ENCODE assay signal across 15 mouse cellular contexts in genomic region chr10:40998799-40999198, GRCm38 (mm10).
A peak's percentile ranks its signal among the peaks of the same experiment; 100 is the strongest.
DNase-seq lines count a peak whose midpoint lies in the region; ATAC-seq and TF ChIP-seq lines count a peak whose summit lies in the region.
"Had no signal": no experiment of that assay in that cellular context is flagged by ENCODE, and none has a peak within 500 bp of the region (broad histone marks: within the 10 kb centered on the region; RNA-seq: fewer than 3 reads in every experiment).

No protein-coding gene starts in this region.

- H3K9me3 ChIP-seq in forebrain, embryonic 12.5 days: no peaks in the 10 kb centered on the region
- H3K9me3 ChIP-seq in forebrain, postnatal 0 days (ENCODE audit: low read length): no peaks in the 10 kb centered on the region
- H3K9me3 ChIP-seq in midbrain, embryonic 15.5 days: no peaks in the 10 kb centered on the region
- H3K9me3 ChIP-seq: intestine, embryonic 15.5 days; limb, embryonic 12.5 days; liver, embryonic 13.5 days; lung, embryonic 15.5 days; stomach, embryonic 15.5 days had no signal

- 81% methylated on average over 11 of the region's 11 CpGs for WGBS in forebrain, embryonic 12.5 days
- 78% methylated on average over 11 of the region's 11 CpGs for WGBS in forebrain, postnatal 0 days
- 57% methylated on average over 11 of the region's 11 CpGs for WGBS in midbrain, embryonic 15.5 days

- no peaks in the 10 kb centered on the region for H3K27me3 ChIP-seq in forebrain, embryonic 12.5 days
- no peaks in the 10 kb centered on the region for H3K27me3 ChIP-seq in forebrain, postnatal 0 days (ENCODE audit: insufficient read depth, low read length)
- no peaks in the 10 kb centered on the region for H3K27me3 ChIP-seq in midbrain, embryonic 15.5 days (replicated peaks)
- H3K27me3 ChIP-seq: intestine, embryonic 15.5 days; limb, embryonic 12.5 days; lung, embryonic 15.5 days; stomach, embryonic 15.5 days had no signal

- H3K4me1 ChIP-seq in forebrain, embryonic 12.5 days: peaks cover 16% of the 10 kb centered on the region
- H3K4me1 ChIP-seq in forebrain, postnatal 0 days (ENCODE audit: insufficient read depth): no peaks in the 10 kb centered on the region
- peaks cover 14% of the 10 kb centered on the region; the same call in 1 of the 2 replicates for H3K4me1 ChIP-seq in midbrain, embryonic 15.5 days
- H3K4me1 ChIP-seq: intestine, embryonic 15.5 days; limb, embryonic 12.5 days; liver, embryonic 13.5 days; lung, embryonic 15.5 days; stomach, embryonic 15.5 days had no signal

- H3K9ac ChIP-seq in forebrain, embryonic 12.5 days: no peak overlapping the region
- no peak overlapping the region for H3K9ac ChIP-seq in forebrain, postnatal 0 days
- no peak overlapping the region for H3K9ac ChIP-seq in midbrain, embryonic 15.5 days
- H3K9ac ChIP-seq: intestine, embryonic 15.5 days; limb, embryonic 12.5 days; liver, embryonic 13.5 days; lung, embryonic 15.5 days; stomach, embryonic 15.5 days had no signal

- peak; percentile 53 for ATAC-seq in forebrain, embryonic 12.5 days (ENCODE audit: low FRiP score)
- ATAC-seq in forebrain, postnatal 0 days: no peak
- peak; percentile 49 for ATAC-seq in midbrain, embryonic 15.5 days (replicated peaks)
- ATAC-seq: intestine, embryonic 15.5 days had no signal

- DNase-seq in forebrain, postnatal 0 days: no peak
- peak; percentile 25 for DNase-seq in testis, postnatal 10 days (ENCODE audit: low spot score)
- DNase-seq in testis, postnatal 14 days (ENCODE audit: low spot score): no peak
- no peak for DNase-seq in cerebellum, adult 9-11 months
- DNase-seq in heart, adult 8-10 months (ENCODE audit: low spot score): no peak
- no peak for DNase-seq in cerebellum, adult 8-10 months
- DNase-seq: liver, embryonic 13.5 days; thymus, postnatal 14 days had no signal

- peak overlapping the region; percentile 61 for H3K27ac ChIP-seq in forebrain, embryonic 12.5 days
- no peak overlapping the region for H3K27ac ChIP-seq in forebrain, postnatal 0 days (ENCODE audit: low read depth, low read length)
- peak overlapping the region; percentile 70 for H3K27ac ChIP-seq in midbrain, embryonic 15.5 days
- H3K27ac ChIP-seq: intestine, embryonic 15.5 days; limb, embryonic 12.5 days; liver, embryonic 13.5 days; lung, embryonic 15.5 days; macrophage; stomach, embryonic 15.5 days had no signal

- H3K4me3 ChIP-seq in forebrain, embryonic 12.5 days (replicated peaks): no peak overlapping the region
- no peak overlapping the region for H3K4me3 ChIP-seq in forebrain, postnatal 0 days (ENCODE audit: low read depth, low read length)
- no peak overlapping the region for H3K4me3 ChIP-seq in midbrain, embryonic 15.5 days
- H3K4me3 ChIP-seq: intestine, embryonic 15.5 days; limb, embryonic 12.5 days; liver, embryonic 13.5 days; lung, embryonic 15.5 days; stomach, embryonic 15.5 days had no signal

- no peak for TF ChIP-seq CTCF in forebrain, postnatal 0 days (IDR thresholded peaks at IDR 0.05; ENCODE audit: low read depth)

- H3K4me2 ChIP-seq in forebrain, embryonic 12.5 days: no peak overlapping the region
- no peak overlapping the region for H3K4me2 ChIP-seq in forebrain, postnatal 0 days (ENCODE audit: low read depth)
- H3K4me2 ChIP-seq in midbrain, embryonic 15.5 days: peak overlapping the region; percentile 17
- H3K4me2 ChIP-seq: intestine, embryonic 15.5 days; limb, embryonic 12.5 days; liver, embryonic 13.5 days; lung, embryonic 15.5 days; stomach, embryonic 15.5 days had no signal

- H3K36me3 ChIP-seq in forebrain, embryonic 12.5 days (replicated peaks): no peaks in the 10 kb centered on the region
- H3K36me3 ChIP-seq in forebrain, postnatal 0 days (ENCODE audit: insufficient read depth): no peaks in the 10 kb centered on the region
- H3K36me3 ChIP-seq in midbrain, embryonic 15.5 days (replicated peaks): no peaks in the 10 kb centered on the region
- H3K36me3 ChIP-seq: intestine, embryonic 15.5 days; limb, embryonic 12.5 days; liver, embryonic 13.5 days; lung, embryonic 15.5 days; stomach, embryonic 15.5 days had no signal
